Mouse (Mus musculus) limb, embryonic 14.5 days (tissue): ENCODE data around the gene Sgpp2. TPM values are rescaled to one million over a fixed set of nuclear protein-coding genes. Genes with fewer than 3 reads are reported as not detected.

Experiments used
- ATAC-seq: fragments of 200-750 bp; cut with Nextera tagmentation; 2 replicates; pipeline ENCODE4 v1.8.0; 2017; ENCODE audit warnings: low read depth, moderate number of reproducible peaks, moderate TSS enrichment; ENCODE audit not compliant: low FRiP score
- DNase-seq: peaks from one replicate; pipeline ENCODE4 v3.0.0-alpha.2; 2015; ENCODE audit warnings: low spot score
- H3K27ac ChIP-seq: fragments of 300-500 bp; sonication (generic); replicated peaks from 2 replicates; pipeline ENCODE4 v1.5.1; 2014; ENCODE audit warnings: low read depth, mild to moderate bottlenecking, low read length, moderate library complexity, mixed read lengths
- H3K27me3 ChIP-seq: fragments of 300-500 bp; sonication (generic); 2 replicates; pipeline ENCODE4 v1.6.1; 2014; ENCODE audit warnings: low read length, mixed read lengths; ENCODE audit not compliant: control insufficient read depth, insufficient read depth
- H3K36me3 ChIP-seq: fragments of 300-500 bp; sonication (generic); 2 replicates; pipeline ENCODE4 v1.6.1; 2014; ENCODE audit warnings: mild to moderate bottlenecking, low read length, moderate library complexity, mixed read lengths; ENCODE audit not compliant: control insufficient read depth, insufficient read depth
- H3K4me1 ChIP-seq: fragments of 300-500 bp; sonication (generic); 2 replicates; pipeline ENCODE4 v1.6.1; 2014; ENCODE audit warnings: antibody characterized with exemption, low read length, mixed read lengths; ENCODE audit not compliant: control insufficient read depth, insufficient read depth
- H3K4me2 ChIP-seq: fragments of 300-500 bp; sonication (generic); replicated peaks from 2 replicates; pipeline ENCODE4 v1.6.1; 2014; ENCODE audit warnings: low read depth, mild to moderate bottlenecking, low read length, moderate library complexity; ENCODE audit not compliant: severe bottlenecking
- H3K4me3 ChIP-seq: fragments of 300-500 bp; sonication (generic); replicated peaks from 2 replicates; pipeline ENCODE4 v1.5.1; 2014; ENCODE audit warnings: low read length
- H3K9ac ChIP-seq: fragments of 300-500 bp; sonication (generic); 2 replicates; pipeline ENCODE4 v1.6.1; 2014; ENCODE audit warnings: mild to moderate bottlenecking, low read depth, low read length, moderate library complexity; ENCODE audit not compliant: severe bottlenecking
- H3K9me3 ChIP-seq: fragments of 300-500 bp; sonication (generic); 2 replicates; pipeline ENCODE4 v1.6.1; 2016; ENCODE audit warnings: low read length; ENCODE audit not compliant: control insufficient read depth
- POLR2A ChIP-seq: fragments of 200-500 bp; IDR thresholded peaks from 2 replicates; pipeline ENCODE4 v1.8.0; 2012; ENCODE audit warnings: inconsistent platforms, mild to moderate bottlenecking, moderate library complexity, borderline replicate concordance; ENCODE audit not compliant: insufficient read depth, insufficient read length; ENCODE audit errors: extremely low read depth
- WGBS: fragments of 180-500 bp; shearing (Covaris S2); extraction: QIAGEN DNeasy Blood & Tissue Kit; methylation state at CpG from one replicate; pipeline ENCODE4 v1.1.7; 2014; 5-methylcytosine and 5-hydroxymethylcytosine counted together
- polyA plus RNA-seq, 2 experiments: library from polyadenylated mRNA; depleted of rRNA in 1 of 2; stranded (reverse) in 1 of 2; unstranded in 1 of 2; fragments of >200 nt; fragmentation: Nextera tagmentation in 1 of 2; extraction: Ambion mirVana in 1 of 2; gene quantifications; 2 replicates each; pipeline versions ENCODE4 v1.2.1 to v1.2.3; 2012 to 2014

The Sgpp2 gene
- polyA plus RNA-seq, 2 experiments: 0.55 to 0.69 TPM

DNA sequence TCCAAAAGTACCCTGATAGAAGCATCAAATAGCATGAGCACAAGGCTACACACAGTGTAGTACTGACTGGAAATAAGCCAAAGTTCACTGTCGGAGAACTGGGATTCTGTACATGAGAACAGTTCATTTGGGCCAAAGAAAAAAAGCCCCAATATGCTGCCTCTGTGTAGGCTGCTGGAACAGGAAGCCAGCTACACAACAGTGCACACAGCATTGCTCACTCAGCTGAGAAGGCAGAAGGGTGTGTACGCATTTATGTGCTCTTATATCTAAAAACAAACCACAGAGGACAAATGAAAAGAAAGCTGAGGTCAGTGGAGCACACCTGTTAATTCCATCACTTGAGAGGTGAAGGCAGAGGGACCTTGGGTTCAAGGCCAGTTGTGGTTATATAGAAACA is 125.8 kb downstream of the Sgpp2 start:
- Histone ChIP-seq H3K9me3 (no peaks in the 10 kb centered on the region), H3K27ac (no peak overlapping the region), H3K36me3 (peaks cover 17% of the 10 kb centered on the region), H3K4me3 (no peak overlapping the region), H3K4me1 (no peaks in the 10 kb centered on the region), H3K4me2 (no peak overlapping the region), H3K27me3 (no peaks in the 10 kb centered on the region), H3K9ac (no peak overlapping the region)
- no peak for ATAC-seq
- no peak for TF ChIP-seq POLR2A
- DNase-seq: no peak
- WGBS: 67% methylated on average over 2 of the region's 2 CpGs

DNA sequence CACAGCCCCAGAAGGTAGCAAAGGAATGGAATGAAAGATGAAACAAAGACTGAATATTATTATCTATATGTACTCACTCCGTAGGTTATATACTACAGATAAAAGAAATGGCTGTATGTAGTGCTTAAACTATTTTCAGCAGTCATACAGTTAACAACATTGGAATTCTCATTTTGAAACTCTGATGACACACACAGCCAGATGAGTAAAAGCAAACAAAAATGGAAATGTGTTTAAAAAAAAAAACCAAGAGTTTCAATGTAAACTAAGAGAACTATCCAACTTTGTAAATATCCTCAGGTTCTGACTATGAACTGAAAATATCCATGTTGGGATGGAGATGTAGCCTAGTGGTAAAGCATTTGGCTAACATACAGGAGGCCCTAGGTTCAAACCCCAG is 126.3 kb downstream of the Sgpp2 start:
- Histone ChIP-seq H3K27ac (no peak overlapping the region), H3K9me3 (no peaks in the 10 kb centered on the region)
- TF ChIP-seq POLR2A: no peak

DNA sequence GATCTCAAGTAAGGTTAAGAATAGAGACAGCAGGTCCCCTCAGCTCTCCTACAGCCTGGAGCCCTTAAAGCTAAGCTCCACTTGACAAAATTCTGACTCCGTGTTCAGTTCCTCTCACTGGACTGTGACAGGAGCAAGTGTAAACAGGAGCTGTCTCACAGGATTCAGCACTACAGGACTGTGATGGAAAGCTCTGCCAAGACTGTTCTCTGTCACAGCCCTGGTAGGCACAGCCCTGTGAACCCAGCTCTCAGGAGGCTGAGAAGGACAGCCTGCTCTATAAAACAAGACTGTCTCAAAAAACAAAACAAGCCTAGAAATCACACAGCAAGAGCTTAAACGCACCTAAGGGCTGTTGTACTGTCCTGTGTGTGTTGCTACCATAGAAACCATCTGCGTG is 127.0 kb downstream of the Sgpp2 start:
- Histone ChIP-seq H3K4me2 (no peak overlapping the region), H3K4me1 (no peaks in the 10 kb centered on the region), H3K9ac (no peak overlapping the region), H3K27ac (no peak overlapping the region), H3K27me3 (no peaks in the 10 kb centered on the region), H3K4me3 (no peak overlapping the region), H3K36me3 (peaks cover 22% of the 10 kb centered on the region), H3K9me3 (no peaks in the 10 kb centered on the region)
- DNase-seq (no peak), ATAC-seq (no peak)
- 81% methylated on average over 3 of the region's 3 CpGs for WGBS
- TF ChIP-seq POLR2A: no peak

More for the DNA sequence above, 126.3 kb downstream of the Sgpp2 start:
- no peaks in the 10 kb centered on the region for H3K4me1 ChIP-seq
- H3K9ac ChIP-seq: no peak overlapping the region
- no peak overlapping the region for H3K4me2 ChIP-seq
- 91% methylated on average over 1 of the region's 1 CpGs for WGBS
- H3K27me3 ChIP-seq: no peaks in the 10 kb centered on the region
- no peak overlapping the region for H3K4me3 ChIP-seq
- ATAC-seq: no peak
- H3K36me3 ChIP-seq: peaks cover 18% of the 10 kb centered on the region
- no peak for DNase-seq

DNA sequence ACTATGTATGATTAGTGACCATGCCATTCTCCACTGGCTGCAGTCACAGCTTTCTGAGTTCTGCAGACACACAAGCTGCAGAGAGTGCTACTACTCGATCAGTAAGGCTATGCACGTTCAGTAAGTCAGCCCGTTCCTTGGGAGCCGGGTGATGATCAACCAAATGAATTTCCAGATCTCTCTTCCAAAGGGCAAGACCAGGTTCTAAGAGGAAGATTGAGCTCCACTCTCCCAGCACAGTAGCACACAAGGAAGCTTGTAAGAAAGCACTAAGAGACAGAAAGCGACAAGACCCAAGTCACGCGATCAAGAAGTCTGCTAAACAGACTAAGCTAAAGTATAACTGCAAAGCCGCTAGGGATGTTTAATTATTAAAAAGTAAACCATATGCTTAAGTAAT is 130.6 kb downstream of the Sgpp2 start:
- H3K4me3 ChIP-seq: no peak overlapping the region
- H3K27me3 ChIP-seq: no peaks in the 10 kb centered on the region
- no peaks in the 10 kb centered on the region for H3K4me1 ChIP-seq
- no peak overlapping the region for H3K27ac ChIP-seq
- H3K4me2 ChIP-seq: no peak overlapping the region
- ATAC-seq: no peak
- TF ChIP-seq POLR2A: no peak
- no peak overlapping the region for H3K9ac ChIP-seq
- H3K36me3 ChIP-seq: peaks cover 44% of the 10 kb centered on the region
- no peak for DNase-seq
- WGBS: 90% methylated on average over 8 of the region's 8 CpGs
- H3K9me3 ChIP-seq: no peaks in the 10 kb centered on the region

DNA sequence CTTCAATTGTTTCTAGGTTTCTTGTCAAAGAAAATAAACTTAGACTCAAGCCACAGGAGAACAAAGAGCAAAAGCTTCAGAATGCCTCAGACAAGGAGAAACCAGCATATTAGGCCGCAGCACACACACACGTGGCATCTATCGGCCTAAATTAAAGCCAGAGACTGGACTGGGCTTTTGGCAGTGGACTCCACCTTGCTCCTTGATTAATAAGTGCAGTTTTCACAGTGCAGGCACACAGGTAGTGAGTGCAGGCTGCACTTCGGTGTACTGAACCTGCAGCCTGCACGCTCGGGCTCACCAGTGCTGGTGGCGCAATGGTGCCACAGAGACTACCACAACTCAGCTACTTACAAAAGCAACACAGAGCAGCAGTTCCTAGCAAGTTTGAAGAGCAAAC is 132.9 kb downstream of the Sgpp2 start:
- Histone ChIP-seq H3K36me3 (peaks cover 52% of the 10 kb centered on the region), H3K27ac (0 out of 2 replicates have a peak overlapping the region, but pooled peaks have one; percentile 43), H3K9me3 (no peaks in the 10 kb centered on the region), H3K9ac (no peak overlapping the region), H3K4me1 (no peaks in the 10 kb centered on the region), H3K27me3 (no peaks in the 10 kb centered on the region), H3K4me3 (no peak overlapping the region), H3K4me2 (no peak overlapping the region)
- TF ChIP-seq POLR2A: no peak
- DNase-seq (no peak), ATAC-seq (no peak)
- 45% methylated on average over 7 of the region's 7 CpGs for WGBS

DNA sequence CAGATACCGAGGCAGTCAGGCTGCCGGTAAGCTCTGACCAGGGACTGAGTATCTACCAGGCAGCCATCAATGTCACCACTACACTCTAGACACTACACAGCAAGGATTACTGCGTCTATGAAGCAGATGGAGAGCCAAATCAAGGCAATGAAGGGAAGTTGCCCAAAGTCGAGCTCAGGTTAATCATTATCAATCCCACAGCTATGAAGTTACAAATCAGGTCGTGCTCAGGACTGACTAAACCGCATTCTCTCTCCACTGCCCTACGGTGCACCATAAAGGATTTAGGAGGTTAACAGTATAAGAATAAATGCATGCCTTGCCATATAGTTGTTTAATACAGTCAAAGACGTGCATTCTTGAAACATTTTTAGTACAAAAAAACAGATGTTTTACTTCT is 136.1 kb downstream of the Sgpp2 start:
- Histone ChIP-seq H3K4me1 (no peaks in the 10 kb centered on the region), H3K4me2 (no peak overlapping the region), H3K4me3 (no peak overlapping the region), H3K27me3 (no peaks in the 10 kb centered on the region), H3K9me3 (no peaks in the 10 kb centered on the region), H3K36me3 (peaks cover 61% of the 10 kb centered on the region), H3K9ac (no peak overlapping the region), H3K27ac (no peak overlapping the region)
- DNase-seq (no peak), ATAC-seq (no peak)
- no peak for TF ChIP-seq POLR2A
- WGBS: 74% methylated on average over 8 of the region's 8 CpGs
